Mouse (Mus musculus): ENCODE measurements around the gene Secisbp2l. TPM values are rescaled to one million over a fixed set of nuclear protein-coding genes. Genes with fewer than 3 reads are reported as not detected.

Gene Secisbp2l
- polyA plus RNA-seq, 2 experiments: 2.5 to 3.7 TPM

DNA sequence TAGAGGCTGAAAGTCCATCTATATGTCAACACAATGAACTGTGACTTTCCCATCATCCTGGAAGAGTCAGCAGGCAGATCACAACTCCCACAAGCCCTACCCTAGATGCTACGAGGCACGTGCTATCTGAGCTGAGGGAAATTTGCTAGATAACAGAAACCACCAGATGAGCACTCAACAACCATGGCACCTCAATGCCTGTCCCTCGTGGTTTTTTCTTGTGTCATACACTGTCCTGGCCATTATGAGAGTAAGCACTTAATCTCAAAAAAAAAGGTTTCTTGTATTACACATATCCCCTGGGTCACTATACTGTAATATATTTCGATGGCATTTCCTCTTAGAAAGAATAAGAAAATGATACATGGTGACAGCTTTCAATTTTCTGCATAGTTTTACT is 7.8 kb downstream of the Secisbp2l start:
- ATAC-seq (ENCODE audit: insufficient read depth) (no peak), DNase-seq (ENCODE audit: low read depth in 3 of 3, low spot score in 3 of 3) (no peak)
- Histone ChIP-seq H3K4me3 (ENCODE audit: insufficient read depth in 1 of 2, low read depth in 2 of 2, low read length in 2 of 2) (no peak overlapping the region), H3K9me3 (ENCODE audit: control insufficient read depth, low read length) (no peaks in the 10 kb centered on the region), H3K27me3 (ENCODE audit: control insufficient read depth, insufficient read depth, low read length) (no peaks in the 10 kb centered on the region), H3K4me1 (replicated peaks; ENCODE audit: control insufficient read depth in 2 of 2, insufficient read depth in 2 of 2, low read length in 1 of 2) (peaks cover 0 to 4% of the 10 kb centered on the region in 2 experiments; a peak in 1 of 4 replicates), H3K4me2 (ENCODE audit: low read depth) (no peak overlapping the region), H3K9ac (replicated peaks) (no peak overlapping the region), H3K27ac (no peak overlapping the region), H3K36me3 (replicated peaks; ENCODE audit: control insufficient read depth, insufficient read depth, low read depth) (no peaks in the 10 kb centered on the region)
- TF ChIP-seq CTCF (IDR thresholded peaks at IDR 0.05; ENCODE audit: low read depth): no peak
- no peak for TF ChIP-seq EP300 (IDR thresholded peaks at IDR 0.05; ENCODE audit: low read depth)
- 25% methylated on average over 4 of the region's 4 CpGs for WGBS (ENCODE audit: insufficient replicate concordance)

DNA sequence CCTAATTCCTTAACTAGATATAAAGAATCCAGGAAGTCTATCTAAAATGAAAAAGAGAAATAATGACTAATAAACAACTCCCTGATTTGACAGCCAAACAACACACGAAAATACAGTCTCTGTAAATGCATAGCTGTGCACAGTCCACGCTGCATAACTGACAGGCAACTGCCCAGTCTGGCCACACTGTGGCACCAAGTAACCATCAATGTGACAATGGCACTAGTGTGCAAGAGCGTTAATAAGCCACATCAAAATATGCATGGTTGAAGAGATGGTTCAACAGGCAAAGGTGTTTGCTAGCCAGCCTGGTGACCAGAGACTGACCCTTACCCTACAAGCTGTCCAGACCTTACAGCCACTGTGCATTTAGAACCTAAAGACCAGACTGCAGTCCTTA is 17.6 kb downstream of the Secisbp2l start:
- Histone ChIP-seq H3K27me3 (ENCODE audit: control insufficient read depth, insufficient read depth, low read length) (no peaks in the 10 kb centered on the region), H3K4me1 (replicated peaks; ENCODE audit: control insufficient read depth in 2 of 2, insufficient read depth in 2 of 2, low read length in 1 of 2) (no peaks in the 10 kb centered on the region), H3K9me3 (ENCODE audit: control insufficient read depth, low read length) (no peaks in the 10 kb centered on the region), H3K27ac (no peak overlapping the region), H3K9ac (replicated peaks) (no peak overlapping the region), H3K4me2 (ENCODE audit: low read depth) (no peak overlapping the region), H3K4me3 (ENCODE audit: insufficient read depth in 1 of 2, low read depth in 2 of 2, low read length in 2 of 2) (no peak overlapping the region), H3K36me3 (replicated peaks; ENCODE audit: control insufficient read depth, insufficient read depth, low read depth) (no peaks in the 10 kb centered on the region; the same call in 1 of the 2 replicates)
- no peak for DNase-seq (ENCODE audit: low read depth in 3 of 3, low spot score in 3 of 3)
- peak; percentile 61 for TF ChIP-seq CTCF (IDR thresholded peaks at IDR 0.05; ENCODE audit: low read depth)
- no peak for TF ChIP-seq EP300 (IDR thresholded peaks at IDR 0.05; ENCODE audit: low read depth)
- 77% methylated on average over 3 of the region's 3 CpGs for WGBS (ENCODE audit: insufficient replicate concordance)
- ATAC-seq (ENCODE audit: insufficient read depth): no peak

DNA sequence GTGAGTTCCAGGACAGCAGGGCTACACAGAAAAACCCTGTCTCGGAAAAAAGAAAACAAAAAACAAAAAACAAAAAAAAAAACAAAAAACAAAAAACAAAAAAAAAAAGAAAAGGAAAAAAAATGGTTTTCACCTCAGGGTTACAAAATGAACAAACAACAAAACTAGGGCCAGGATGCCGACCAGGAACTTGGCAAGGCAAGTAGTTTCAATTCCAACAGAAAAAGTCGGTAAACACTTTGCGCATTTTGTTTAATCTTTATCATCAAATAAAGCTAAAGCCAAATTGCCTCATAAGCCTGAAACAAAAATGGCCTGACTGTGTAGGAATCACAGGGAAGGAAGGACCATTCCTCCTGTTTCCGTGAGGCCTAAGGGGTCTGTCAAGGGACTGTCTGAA is 18.1 kb downstream of the Secisbp2l start:
- 75% methylated on average over 5 of the region's 5 CpGs for WGBS (ENCODE audit: insufficient replicate concordance)

DNA sequence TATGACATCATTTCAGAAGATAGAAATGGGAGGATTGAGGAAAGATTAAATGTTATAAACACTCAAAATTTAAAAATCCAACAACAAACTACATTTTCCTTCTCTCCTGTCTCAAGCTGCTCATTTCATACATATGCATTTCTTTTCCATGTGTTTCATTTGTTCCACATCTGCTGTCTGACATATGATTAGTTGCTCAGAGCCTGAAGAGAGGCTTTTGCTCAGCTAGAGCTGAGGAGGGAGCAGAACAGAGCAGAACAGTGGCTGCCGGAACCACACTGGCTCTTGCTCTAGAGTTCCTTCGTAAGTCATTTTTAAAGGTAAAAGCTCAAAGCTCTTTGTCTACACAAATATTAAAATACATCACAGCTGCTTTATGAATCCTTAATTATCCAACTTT is 33.3 kb downstream of the Secisbp2l start:
- Histone ChIP-seq H3K4me3 (ENCODE audit: insufficient read depth in 1 of 2, low read depth in 2 of 2, low read length in 2 of 2) (no peak overlapping the region), H3K36me3 (replicated peaks; ENCODE audit: control insufficient read depth, insufficient read depth, low read depth) (peaks cover 4% of the 10 kb centered on the region; the same call in 1 of the 2 replicates), H3K4me2 (ENCODE audit: low read depth) (no peak overlapping the region), H3K27ac (no peak overlapping the region), H3K4me1 (replicated peaks; ENCODE audit: control insufficient read depth in 2 of 2, insufficient read depth in 2 of 2, low read length in 1 of 2) (no peaks in the 10 kb centered on the region), H3K27me3 (ENCODE audit: control insufficient read depth, insufficient read depth, low read length) (no peaks in the 10 kb centered on the region), H3K9ac (replicated peaks) (no peak overlapping the region), H3K9me3 (ENCODE audit: control insufficient read depth, low read length) (no peaks in the 10 kb centered on the region)
- ATAC-seq (ENCODE audit: insufficient read depth): no peak
- no peak for DNase-seq (ENCODE audit: low read depth in 3 of 3, low spot score in 3 of 3)
- TF ChIP-seq EP300 (IDR thresholded peaks at IDR 0.05; ENCODE audit: low read depth) (no peak), CTCF (IDR thresholded peaks at IDR 0.05; ENCODE audit: low read depth) (no peak)
- WGBS (ENCODE audit: insufficient replicate concordance): 81% methylated on average over 2 of the region's 2 CpGs

More for the DNA sequence above, 18.1 kb downstream of the Secisbp2l start:
- no peaks in the 10 kb centered on the region for H3K4me1 ChIP-seq (replicated peaks; ENCODE audit: control insufficient read depth in 2 of 2, insufficient read depth in 2 of 2, low read length in 1 of 2)
- ATAC-seq (ENCODE audit: insufficient read depth) (no peak), DNase-seq (ENCODE audit: low read depth in 3 of 3, low spot score in 3 of 3) (no peak)
- H3K9ac ChIP-seq (replicated peaks): no peak overlapping the region
- no peak overlapping the region for H3K4me3 ChIP-seq (ENCODE audit: insufficient read depth in 1 of 2, low read depth in 2 of 2, low read length in 2 of 2)
- no peak overlapping the region for H3K27ac ChIP-seq
- H3K4me2 ChIP-seq (ENCODE audit: low read depth): no peak overlapping the region
- no peaks in the 10 kb centered on the region for H3K27me3 ChIP-seq (ENCODE audit: control insufficient read depth, insufficient read depth, low read length)
- H3K36me3 ChIP-seq (replicated peaks; ENCODE audit: control insufficient read depth, insufficient read depth, low read depth): no peaks in the 10 kb centered on the region; the same call in 1 of the 2 replicates
- no peaks in the 10 kb centered on the region for H3K9me3 ChIP-seq (ENCODE audit: control insufficient read depth, low read length)
- TF ChIP-seq EP300 (IDR thresholded peaks at IDR 0.05; ENCODE audit: low read depth) (no peak), CTCF (IDR thresholded peaks at IDR 0.05; ENCODE audit: low read depth) (no peak)

DNA sequence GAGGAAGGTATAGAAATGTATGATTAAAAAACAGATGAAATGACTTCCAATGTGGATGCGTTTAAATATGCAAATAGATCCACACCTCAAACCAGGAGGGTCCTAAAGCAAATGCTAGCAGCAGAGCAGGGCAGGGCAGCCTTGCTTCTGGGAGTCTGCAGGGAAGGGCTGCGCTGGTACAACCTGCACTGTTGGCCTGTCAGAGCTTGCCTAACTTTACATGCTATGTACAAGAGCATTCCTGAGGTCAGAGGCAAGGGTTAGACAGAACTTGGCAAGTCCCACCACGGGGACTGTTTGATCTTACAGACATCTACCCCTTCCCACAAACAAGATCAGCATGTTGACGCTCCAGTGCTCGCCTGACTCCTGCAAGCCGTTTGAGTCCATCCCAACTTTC is 43.3 kb downstream of the Secisbp2l start:
- Histone ChIP-seq H3K4me1 (replicated peaks; ENCODE audit: control insufficient read depth in 2 of 2, insufficient read depth in 2 of 2, low read length in 1 of 2) (peaks cover 4 to 7% of the 10 kb centered on the region in 2 experiments; a peak in 3 of 4 replicates), H3K27ac (no peak overlapping the region), H3K36me3 (replicated peaks; ENCODE audit: control insufficient read depth, insufficient read depth, low read depth) (no peaks in the 10 kb centered on the region; the same call in none of the 2 replicates), H3K4me3 (ENCODE audit: insufficient read depth in 1 of 2, low read depth in 2 of 2, low read length in 2 of 2) (no peak overlapping the region), H3K9me3 (ENCODE audit: control insufficient read depth, low read length) (no peaks in the 10 kb centered on the region), H3K27me3 (ENCODE audit: control insufficient read depth, insufficient read depth, low read length) (no peaks in the 10 kb centered on the region), H3K9ac (replicated peaks) (no peak overlapping the region), H3K4me2 (ENCODE audit: low read depth) (no peak overlapping the region)
- ATAC-seq (ENCODE audit: insufficient read depth) (no peak), DNase-seq (ENCODE audit: low read depth in 3 of 3, low spot score in 3 of 3) (no peak)
- 75% methylated on average over 6 of the region's 6 CpGs for WGBS (ENCODE audit: insufficient replicate concordance)
- TF ChIP-seq EP300 (IDR thresholded peaks at IDR 0.05; ENCODE audit: low read depth) (no peak), CTCF (IDR thresholded peaks at IDR 0.05; ENCODE audit: low read depth) (no peak)
